Mouse (Mus musculus) MEL (cell line): ENCODE results near the gene Gtse1. TPM values are rescaled to one million over a fixed set of nuclear protein-coding genes. Genes with fewer than 3 reads are reported as not detected.
A peak's percentile ranks its signal among the peaks of the same experiment; 100 is the strongest.

ENCODE experiments used
- DNase-seq: peaks from one replicate; pipeline ENCODE4 v3.0.0; 2011; ENCODE audit warnings: low read depth, low spot score
- H3K27ac ChIP-seq: 2 replicates; pipeline ENCODE4 v1.5.1; 2012; ENCODE audit warnings: low read depth, mild to moderate bottlenecking, control low read depth, low read length, moderate library complexity; ENCODE audit not compliant: control insufficient read depth
- H3K27me3 ChIP-seq, 2 experiments: fragments of 150-350 bp in 1 of 2; sonication (generic) in 1 of 2; 2 replicates each; pipeline ENCODE4 v1.6.1; 2012; ENCODE audit warnings: low read length in 2 of 2, mild to moderate bottlenecking in 2 of 2, improper control_type of control experiment in 1 of 2, moderate library complexity in 1 of 2; ENCODE audit not compliant: insufficient read depth in 2 of 2, control insufficient read depth in 1 of 2
- H3K36me3 ChIP-seq, 2 experiments: 2 replicates each; pipeline ENCODE4 v1.6.1; 2012 to 2014; ENCODE audit warnings: low read length in 2 of 2, improper control_type of control experiment in 1 of 2, inconsistent platforms in 1 of 2, mild to moderate bottlenecking in 1 of 2; ENCODE audit not compliant: insufficient read depth in 2 of 2, control insufficient read depth in 1 of 2
- H3K4me1 ChIP-seq, 2 experiments: fragments of 150-350 bp in 1 of 2; sonication (generic) in 1 of 2; 2 replicates each; pipeline ENCODE4 v1.6.1; 2012; ENCODE audit warnings: low read length in 2 of 2, improper control_type of control experiment in 1 of 2, mild to moderate bottlenecking in 1 of 2; ENCODE audit not compliant: insufficient read depth in 2 of 2, control insufficient read depth in 1 of 2
- H3K4me3 ChIP-seq, 2 experiments: fragments of 150-350 bp in 1 of 2; sonication (generic) in 1 of 2; 2 replicates each; pipeline ENCODE4 v1.5.1; 2012; ENCODE audit warnings: low read depth in 2 of 2, low read length in 2 of 2, mild to moderate bottlenecking in 2 of 2, moderate library complexity in 2 of 2, control low read depth in 1 of 2, improper control_type of control experiment in 1 of 2; ENCODE audit not compliant: control insufficient read depth in 1 of 2, insufficient read depth in 1 of 2
- H3K79me2 ChIP-seq: 2 replicates; pipeline ENCODE4 v1.6.1; 2012; ENCODE audit warnings: mild to moderate bottlenecking, low read length, moderate library complexity; ENCODE audit not compliant: control insufficient read depth, poor library complexity, insufficient read depth
- H3K9ac ChIP-seq: 2 replicates; pipeline ENCODE4 v1.6.1; 2012; ENCODE audit warnings: low read depth, mild to moderate bottlenecking, control low read depth, low read length, moderate library complexity; ENCODE audit not compliant: control insufficient read depth, poor library complexity, severe bottlenecking
- H3K9me3 ChIP-seq: fragments of 150-350 bp; sonication (generic); replicated peaks from 2 replicates; pipeline ENCODE4 v1.6.1; 2012; ENCODE audit warnings: mild to moderate bottlenecking, low read length, improper control_type of control experiment, moderate library complexity; ENCODE audit not compliant: insufficient read depth
- BHLHE40 ChIP-seq: IDR thresholded peaks from 2 replicates; pipeline ENCODE4 v1.6.1; 2012; ENCODE audit warnings: low read depth, mild to moderate bottlenecking, inconsistent platforms, low read length, improper control_type of control experiment, borderline replicate concordance
- CTCF ChIP-seq, 3 experiments: IDR thresholded peaks in 2 of 3; conservative IDR thresholded peaks in 1 of 3; 2 replicates each; pipeline ENCODE4 v1.5.1; 2011 to 2012; ENCODE audit warnings: low read length in 3 of 3, low read depth in 2 of 3, mild to moderate bottlenecking in 2 of 3, improper control_type of control experiment in 1 of 3, inconsistent platforms in 1 of 3, mixed read lengths in 1 of 3, moderate library complexity in 1 of 3; ENCODE audit not compliant: control insufficient read depth in 1 of 3, insufficient read depth in 1 of 3, poor library complexity in 1 of 3, severe bottlenecking in 1 of 3
- E2F4 ChIP-seq: IDR thresholded peaks from 2 replicates; pipeline ENCODE4 v1.6.1; 2011; ENCODE audit warnings: low read depth, low read length, improper control_type of control experiment, borderline replicate concordance
- ELF1 ChIP-seq: IDR thresholded peaks from 2 replicates; pipeline ENCODE4 v1.6.1; 2014; ENCODE audit warnings: low read depth, mild to moderate bottlenecking, inconsistent platforms, low read length, improper control_type of control experiment, moderate library complexity
- EP300 ChIP-seq, 2 experiments: IDR thresholded peaks; 2 replicates each; pipeline ENCODE4 v1.6.1; 2011; ENCODE audit warnings: improper control_type of control experiment in 2 of 2, low read length in 2 of 2, low read depth in 1 of 2, mild to moderate bottlenecking in 1 of 2
- ETS1 ChIP-seq: IDR thresholded peaks from 2 replicates; pipeline ENCODE4 v1.6.1; 2012; ENCODE audit warnings: low read depth, mild to moderate bottlenecking, inconsistent platforms, low read length, improper control_type of control experiment, moderate library complexity
- GATA1 ChIP-seq: IDR thresholded peaks from 2 replicates; pipeline ENCODE4 v1.6.1; 2011; ENCODE audit warnings: low read depth, low read length, improper control_type of control experiment
- HCFC1 ChIP-seq: IDR thresholded peaks from 2 replicates; pipeline ENCODE4 v1.6.1; 2012; ENCODE audit warnings: low read depth, mild to moderate bottlenecking, inconsistent platforms, low read length, improper control_type of control experiment, moderate library complexity
- JUND ChIP-seq: IDR thresholded peaks from 2 replicates; pipeline ENCODE4 v1.6.1; 2011; ENCODE audit warnings: low read depth, mild to moderate bottlenecking, improper control_type of control experiment, low read length
- KAT2A ChIP-seq: conservative IDR thresholded peaks from 2 replicates; pipeline ENCODE4 v1.6.1; 2012; ENCODE audit warnings: low read depth, low read length, improper control_type of control experiment, inconsistent platforms
- MAFK ChIP-seq: IDR thresholded peaks from 2 replicates; pipeline ENCODE4 v1.6.1; 2011; ENCODE audit warnings: low read depth, mild to moderate bottlenecking, low read length, improper control_type of control experiment, borderline replicate concordance
- MAX ChIP-seq: IDR thresholded peaks from 2 replicates; pipeline ENCODE4 v1.6.1; 2011; ENCODE audit warnings: low read length, improper control_type of control experiment
- MAZ ChIP-seq: IDR thresholded peaks from 2 replicates; pipeline ENCODE4 v1.6.1; 2012; ENCODE audit warnings: low read depth, mild to moderate bottlenecking, inconsistent platforms, low read length, improper control_type of control experiment
- MEF2A ChIP-seq: IDR thresholded peaks from 2 replicates; pipeline ENCODE4 v1.6.1; 2014; ENCODE audit warnings: low read depth, mild to moderate bottlenecking, inconsistent platforms, low read length, improper control_type of control experiment; ENCODE audit not compliant: poor library complexity, insufficient replicate concordance, severe bottlenecking; ENCODE audit errors: extremely low read depth
- MXI1 ChIP-seq: IDR thresholded peaks from 2 replicates; pipeline ENCODE4 v1.6.1; 2011; ENCODE audit warnings: mild to moderate bottlenecking, low read depth, low read length, improper control_type of control experiment
- MYB ChIP-seq: IDR thresholded peaks from 2 replicates; pipeline ENCODE4 v1.6.1; 2011; ENCODE audit warnings: mild to moderate bottlenecking, low read depth, low read length, improper control_type of control experiment
- MYC ChIP-seq: IDR thresholded peaks from 2 replicates; pipeline ENCODE4 v1.6.1; 2011; ENCODE audit warnings: low read depth, mild to moderate bottlenecking, low read length, improper control_type of control experiment, moderate library complexity
- NELFE ChIP-seq: IDR thresholded peaks from 2 replicates; pipeline ENCODE4 v1.6.1; 2011; ENCODE audit warnings: low read depth, low read length, improper control_type of control experiment
- NRF1 ChIP-seq: IDR thresholded peaks from 2 replicates; pipeline ENCODE4 v1.6.1; 2014; ENCODE audit warnings: low read depth, mild to moderate bottlenecking, inconsistent platforms, low read length, improper control_type of control experiment, moderate library complexity; ENCODE audit not compliant: poor library complexity, insufficient read depth, severe bottlenecking
- POLR2A ChIP-seq, 2 experiments: IDR thresholded peaks; 2 replicates each; pipeline ENCODE4 v1.6.1; 2011 to 2012; ENCODE audit warnings: low read length in 2 of 2, mild to moderate bottlenecking in 2 of 2, control low read depth in 1 of 2, improper control_type of control experiment in 1 of 2, low read depth in 1 of 2, moderate library complexity in 1 of 2; ENCODE audit not compliant: control insufficient read depth in 1 of 2, insufficient read depth in 1 of 2, poor library complexity in 1 of 2
- POLR2AphosphoS2 ChIP-seq: IDR thresholded peaks from 2 replicates; pipeline ENCODE4 v1.6.1; 2011; ENCODE audit warnings: low read length, improper control_type of control experiment
- POLR2AphosphoS5 ChIP-seq: IDR thresholded peaks from 2 replicates; pipeline ENCODE4 v1.6.1; 2012; ENCODE audit warnings: low read depth, borderline replicate concordance, mild to moderate bottlenecking, inconsistent platforms, low read length, moderate library complexity, mixed read lengths
- RAD21 ChIP-seq: IDR thresholded peaks from 2 replicates; pipeline ENCODE4 v1.6.1; 2011; ENCODE audit warnings: mild to moderate bottlenecking, low read depth, low read length, improper control_type of control experiment
- RCOR1 ChIP-seq: IDR thresholded peaks from 2 replicates; pipeline ENCODE4 v1.6.1; 2012; ENCODE audit warnings: low read depth, mild to moderate bottlenecking, inconsistent platforms, low read length, improper control_type of control experiment
- SIN3A ChIP-seq: IDR thresholded peaks from 2 replicates; pipeline ENCODE4 v1.6.1; 2012; ENCODE audit warnings: low read length, improper control_type of control experiment, inconsistent platforms
- SMC3 ChIP-seq: IDR thresholded peaks from 2 replicates; pipeline ENCODE4 v1.6.1; 2011; ENCODE audit warnings: low read depth, low read length, improper control_type of control experiment
- TAL1 ChIP-seq: IDR thresholded peaks from 2 replicates; pipeline ENCODE4 v1.6.1; 2012; ENCODE audit warnings: mild to moderate bottlenecking, inconsistent platforms, low read length, moderate library complexity, mixed read lengths
- TBP ChIP-seq: IDR thresholded peaks from 2 replicates; pipeline ENCODE4 v1.8.0; 2011; ENCODE audit warnings: low read depth, low read length, improper control_type of control experiment
- TCF12 ChIP-seq: IDR thresholded peaks from 2 replicates; pipeline ENCODE4 v1.6.1; 2014; ENCODE audit warnings: low read depth, mild to moderate bottlenecking, inconsistent platforms, low read length, improper control_type of control experiment, moderate library complexity
- UBTF ChIP-seq: IDR thresholded peaks from 2 replicates; pipeline ENCODE4 v1.6.1; 2012; ENCODE audit warnings: low read depth, mild to moderate bottlenecking, inconsistent platforms, low read length, improper control_type of control experiment, moderate library complexity, borderline replicate concordance; ENCODE audit not compliant: insufficient read depth
- USF1 ChIP-seq: IDR thresholded peaks from 2 replicates; pipeline ENCODE4 v1.6.1; 2014; ENCODE audit warnings: low read depth, mild to moderate bottlenecking, inconsistent platforms, low read length, improper control_type of control experiment, moderate library complexity
- USF2 ChIP-seq, 2 experiments: IDR thresholded peaks; 2 replicates each; pipeline ENCODE4 v1.6.1; 2011 to 2012; ENCODE audit warnings: improper control_type of control experiment in 2 of 2, low read length in 2 of 2, borderline replicate concordance in 1 of 2, inconsistent platforms in 1 of 2, low read depth in 1 of 2, mild to moderate bottlenecking in 1 of 2; ENCODE audit not compliant: insufficient read depth in 1 of 2
- ZC3H11A ChIP-seq: IDR thresholded peaks from 2 replicates; pipeline ENCODE4 v1.6.1; 2012; ENCODE audit warnings: low read depth, mild to moderate bottlenecking, inconsistent platforms, low read length, improper control_type of control experiment
- ZKSCAN1 ChIP-seq: IDR thresholded peaks from 2 replicates; pipeline ENCODE4 v1.6.1; 2012; ENCODE audit warnings: low read depth, mild to moderate bottlenecking, inconsistent platforms, low read length, improper control_type of control experiment, moderate library complexity
- ZMIZ1 ChIP-seq: IDR thresholded peaks from 2 replicates; pipeline ENCODE4 v1.6.1; 2012; ENCODE audit warnings: low read depth, mild to moderate bottlenecking, inconsistent platforms, low read length, improper control_type of control experiment, moderate library complexity
- ZNF384 ChIP-seq: IDR thresholded peaks from 2 replicates; pipeline ENCODE4 v1.6.1; 2012; ENCODE audit warnings: low read depth, mild to moderate bottlenecking, inconsistent platforms, low read length, improper control_type of control experiment
- polyA plus RNA-seq, 2 experiments: library from polyadenylated mRNA; stranded (reverse) in 1 of 2; unstranded in 1 of 2; fragments of >175 nt in 1 of 2; fragments of >200 nt in 1 of 2; gene quantifications; 2 replicates each; pipeline versions ENCODE4 v1.2.1 to v1.2.4; 2012; ENCODE audit warnings: low replicate concordance in 2 of 2, low read depth in 1 of 2; ENCODE audit not compliant: insufficient read length in 2 of 2, insufficient read depth in 1 of 2, missing spikeins in 1 of 2
- total RNA-seq: library from RNA; depleted of rRNA; stranded (reverse); fragments of 300-350 nt; gene quantifications from 2 replicates; pipeline ENCODE4 v1.2.3, GENCODE M21; 2012; rRNA removed

The Gtse1 gene
- 22.6 and 24.1 TPM in 2 replicates for total RNA-seq
- polyA plus RNA-seq, result 10 to 100 TPM in 1 of 2 experiments, not detected in 1; 38.3 TPM

GRCm38 (mm10) chr15:85859490-85860031 is at the start of gene Gtse1:
Gtse1 (plus strand) TSS chr15:85859745.
- Histone ChIP-seq H3K4me3 (peak within 1 kb of the TSS; percentile 73 to 99), H3K9me3 (no peaks in the 10 kb centered on the region), H3K4me1 (peaks cover 0 to 7% of the 10 kb centered on the region in 2 experiments; a peak in 1 of 4 replicates), H3K27me3 (no peaks in the 10 kb centered on the region), H3K27ac (peak within 1 kb of the TSS; percentile 65), H3K9ac (peak within 1 kb of the TSS; percentile 97), H3K36me3 (peaks cover 3 to 8% of the 10 kb centered on the region in 2 experiments; a peak in 3 of 4 replicates), H3K79me2 (peaks cover 18% of the 10 kb centered on the region)
- peak; percentile 98 for DNase-seq
- peak; percentile 82 for TF ChIP-seq MYC
- no peak for TF ChIP-seq ZNF384
- peak; percentile 99 for TF ChIP-seq HCFC1
- peak; percentile 40; the same call in 1 of the 2 replicates for TF ChIP-seq USF1
- TF ChIP-seq MXI1, result peak; percentile 73; the same call in 1 of the 2 replicates
- peak; percentile 71 for TF ChIP-seq ZMIZ1
- TF ChIP-seq RAD21, result no peak
- no peak for TF ChIP-seq TAL1
- peak; percentile 78 for TF ChIP-seq POLR2AphosphoS2
- peak; percentile 47; the same call in 1 of the 2 replicates for TF ChIP-seq MAX
- peak; percentile 66 to 84 for TF ChIP-seq POLR2A (IDR thresholded peaks at IDR 0.05; ENCODE audit: control insufficient read depth in 1 of 2, insufficient read depth in 1 of 2, low read depth in 1 of 2, low read length in 2 of 2, poor library complexity in 1 of 2)
- TF ChIP-seq GATA1, result no peak
- TF ChIP-seq TCF12, result peak; percentile 64; the same call in 1 of the 2 replicates
- TF ChIP-seq BHLHE40, result no peak
- 0 out of 2 replicates have a peak, but pooled peaks have one; percentile 55 for TF ChIP-seq MAZ
- TF ChIP-seq SMC3, result no peak
- TF ChIP-seq KAT2A, result peak; percentile 93
- no peak for TF ChIP-seq USF2 (IDR thresholded peaks at IDR 0.05; ENCODE audit: borderline replicate concordance in 1 of 2, insufficient read depth in 1 of 2, low read depth in 1 of 2, low read length in 2 of 2)
- no peak for TF ChIP-seq POLR2AphosphoS5
- no peak for TF ChIP-seq JUND
- TF ChIP-seq CTCF (IDR thresholded peaks at IDR 0.05 in 2 of 3, conservative IDR thresholded peaks at IDR 0.05 in 1 of 3; ENCODE audit: control insufficient read depth in 1 of 3, insufficient read depth in 1 of 3, low read depth in 2 of 3, low read length in 3 of 3, poor library complexity in 1 of 3, severe bottlenecking in 1 of 3), result 0 out of 6 replicates have a peak, but pooled peaks of 1 of the 3 experiments have one; percentile 3
- peak; percentile 98 for TF ChIP-seq SIN3A
- TF ChIP-seq E2F4, result no peak
- TF ChIP-seq ELF1, result peak; percentile 71
- TF ChIP-seq ZC3H11A, result no peak
- no peak for TF ChIP-seq NRF1
- TF ChIP-seq TBP, result peak; percentile 93
- no peak for TF ChIP-seq RCOR1
- no peak for TF ChIP-seq ZKSCAN1
- no peak for TF ChIP-seq MEF2A
- 0 out of 2 replicates have a peak, but pooled peaks have one; percentile 15 for TF ChIP-seq ETS1
- no peak for TF ChIP-seq MAFK
- peak; percentile 87 for TF ChIP-seq NELFE
- no peak; the same call in 1 of the 2 replicates for TF ChIP-seq MYB
- no peak for TF ChIP-seq UBTF
- no peak for TF ChIP-seq EP300 (IDR thresholded peaks at IDR 0.05; ENCODE audit: low read depth in 1 of 2, low read length in 2 of 2)
